Comparison of ENCODE assay signal across 10 mouse cellular contexts in the genomic region with DNA sequence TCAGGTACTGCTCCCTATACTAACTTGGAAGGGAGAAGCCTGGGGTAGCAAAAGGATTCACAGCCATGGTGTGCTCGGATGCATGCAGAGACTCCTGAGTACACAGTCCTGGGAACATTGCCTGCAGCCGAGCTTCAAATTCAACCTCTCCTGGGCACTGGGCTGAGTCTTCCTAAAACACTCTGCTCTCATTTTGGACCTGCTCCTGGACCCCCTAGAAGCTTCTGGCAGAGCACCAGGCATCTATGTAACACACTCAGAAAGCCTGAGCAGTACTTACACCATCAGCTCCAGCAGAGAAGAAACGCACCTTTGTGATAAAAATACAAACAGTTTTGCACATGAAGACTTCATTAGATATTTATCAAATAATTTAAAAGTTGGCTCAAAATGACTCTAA.
"Had no signal": no experiment of that assay in that cellular context is flagged by ENCODE, and none has a peak within 500 bp of the region (broad histone marks: within the 10 kb centered on the region; RNA-seq: fewer than 3 reads in every experiment).

No protein-coding gene starts in this region.

- DNase-seq: kidney, adult 9 months; kidney, postnatal 36 days; liver, embryonic 13.5 days; liver, postnatal 0 days; retina, postnatal 1 day; right cerebral cortex, postnatal 4 days; spleen, adult 18-20 months; thymus, adult 2 months; thymus, postnatal 36 days had no signal

- ATAC-seq: liver, postnatal 0 days; midbrain, embryonic 16.5 days had no signal
